Mouse (Mus musculus) CD4-positive, CD25-positive, alpha-beta regulatory T cell, adult 4 months (primary cell): Measurements from ENCODE around the gene 2610507B11Rik. TPM values are rescaled to one million over a fixed set of nuclear protein-coding genes. Genes with fewer than 3 reads are reported as not detected.
"Not testable (repeated sequence)": the region's sequence is repeated elsewhere in the genome, so short reads cannot be mapped to it uniquely, and the experiment has no call there.

Experiments
- ATAC-seq: one replicate; pipeline ENCODE4 v1.8.0; 2017
- polyA plus RNA-seq, 2 experiments: library from polyadenylated mRNA; unstranded; fragments of 100-300 nt; shearing (Covaris generic); gene quantifications; one replicate each; pipeline ENCODE4 v1.2.1; 2017

Gene 2610507B11Rik
- 10 to 100 TPM; 34.2 to 48.1 TPM for polyA plus RNA-seq

DNA sequence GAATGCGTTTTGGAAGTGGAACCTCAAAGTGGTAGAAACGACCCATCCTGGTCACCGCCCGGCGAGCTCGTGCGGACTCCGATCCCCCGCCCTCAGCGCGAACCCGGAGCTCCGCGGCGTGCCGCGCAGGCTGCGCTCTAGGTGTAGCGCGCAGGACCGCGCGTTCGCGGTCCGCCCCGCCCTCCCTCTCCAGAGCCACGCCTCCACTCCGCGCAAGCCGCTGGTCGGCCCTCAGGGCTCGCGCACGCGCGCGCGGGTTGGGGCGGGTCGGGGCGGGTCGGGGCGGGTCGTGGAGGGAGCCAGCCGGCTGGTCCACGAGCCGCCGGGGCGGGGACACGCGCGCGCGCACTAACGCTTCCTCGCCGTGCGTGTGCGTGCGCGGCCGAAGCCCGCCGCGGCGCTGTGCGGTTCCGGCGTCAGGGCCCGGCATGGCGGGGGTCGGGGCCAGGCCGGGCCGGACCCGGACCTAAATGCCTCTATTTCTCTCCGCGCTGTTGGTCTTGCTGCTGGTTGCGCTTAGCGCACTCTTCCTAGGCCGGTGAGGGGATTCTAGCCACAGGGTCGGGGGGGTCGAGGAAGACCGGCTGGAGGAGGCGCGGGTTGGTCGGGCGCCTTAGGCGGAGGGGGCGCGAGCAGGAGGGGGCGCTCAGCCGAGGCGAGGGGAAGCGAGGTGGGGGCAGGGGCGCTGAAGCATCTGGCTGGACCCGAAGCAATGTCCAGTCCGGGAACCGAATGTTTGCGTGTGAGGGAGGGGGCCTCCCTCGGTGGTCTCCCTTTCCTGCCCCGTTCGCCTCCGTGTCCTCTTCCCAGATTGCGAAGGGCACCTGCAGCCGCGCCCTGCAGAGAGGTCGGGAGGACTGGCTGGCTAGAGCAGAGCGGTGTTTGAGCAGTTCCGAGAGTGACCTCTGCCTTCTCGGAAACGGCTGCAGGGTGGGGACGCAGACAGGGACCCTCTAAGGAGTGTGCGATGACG lies at the start of gene 2610507B11Rik:
TSS of gene 2610507B11Rik (plus strand) at position 373 of the 973 bp plus-strand sequence.
- ATAC-seq, result peak; percentile 89

DNA sequence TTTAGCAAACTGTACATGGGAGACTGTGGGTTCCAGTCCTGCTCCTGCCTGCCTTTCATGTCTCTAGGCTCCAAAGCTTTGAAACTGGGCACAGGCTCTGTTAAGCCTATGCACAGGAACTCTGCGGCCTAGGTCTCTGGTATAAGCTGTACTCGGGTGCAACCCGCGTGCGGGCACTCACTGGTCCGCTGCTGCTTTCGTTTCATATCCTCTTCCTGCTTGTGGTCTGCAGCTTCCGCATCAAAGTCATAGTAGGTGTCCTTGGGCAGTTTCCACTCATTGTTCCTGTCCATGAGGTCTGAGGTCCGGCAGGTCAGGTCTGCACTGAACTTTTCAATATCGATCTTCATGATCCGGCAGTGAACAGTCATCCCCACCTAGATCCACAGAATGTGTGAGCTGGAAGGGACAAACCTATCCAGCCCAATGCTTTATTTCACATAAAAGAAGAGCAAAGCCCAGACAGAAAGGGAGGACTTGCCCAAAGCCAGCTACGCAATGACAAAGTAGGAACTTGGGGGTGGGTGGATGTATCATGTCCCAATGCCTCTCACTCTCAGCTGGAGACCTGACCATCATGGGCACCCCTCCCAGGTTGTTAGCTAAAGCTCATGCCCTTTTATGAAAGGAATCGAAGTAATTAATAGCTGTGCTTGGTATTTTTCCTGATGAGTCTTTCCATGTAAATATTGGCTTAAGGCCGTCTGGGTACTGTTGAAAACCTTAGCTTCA lies 48.3 kb upstream of the 2610507B11Rik start:
- ATAC-seq, result no peak

DNA sequence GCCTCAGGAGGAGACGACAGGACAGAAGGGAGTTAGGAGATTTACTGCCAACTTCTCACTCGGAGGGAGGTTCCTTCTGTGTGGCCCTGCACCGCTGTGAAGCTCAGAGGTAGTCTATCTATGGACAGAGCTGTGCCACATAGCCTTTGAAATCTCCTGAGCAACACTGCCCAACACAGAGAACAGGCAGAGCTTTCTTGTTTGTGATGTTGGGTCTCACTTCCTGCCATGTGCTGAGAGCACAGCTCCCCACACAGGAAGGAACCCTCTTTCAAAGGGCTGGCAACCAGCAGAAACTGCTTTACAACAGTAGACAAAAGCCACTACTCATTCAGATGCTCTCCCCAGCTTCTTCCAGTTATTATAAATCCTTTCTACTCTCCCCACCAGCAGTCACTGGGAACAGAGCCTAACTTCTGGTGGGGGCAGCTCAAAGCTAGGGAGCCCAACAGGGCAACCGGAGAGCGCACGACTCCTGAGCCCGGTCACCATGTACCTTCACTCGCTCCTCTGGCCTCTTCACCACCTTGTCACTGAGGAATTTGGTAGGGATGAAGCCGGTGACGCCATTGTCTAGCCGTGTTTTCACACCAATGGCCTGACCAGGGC lies 45.7 kb upstream of the 2610507B11Rik start:
- ATAC-seq, result no peak

DNA sequence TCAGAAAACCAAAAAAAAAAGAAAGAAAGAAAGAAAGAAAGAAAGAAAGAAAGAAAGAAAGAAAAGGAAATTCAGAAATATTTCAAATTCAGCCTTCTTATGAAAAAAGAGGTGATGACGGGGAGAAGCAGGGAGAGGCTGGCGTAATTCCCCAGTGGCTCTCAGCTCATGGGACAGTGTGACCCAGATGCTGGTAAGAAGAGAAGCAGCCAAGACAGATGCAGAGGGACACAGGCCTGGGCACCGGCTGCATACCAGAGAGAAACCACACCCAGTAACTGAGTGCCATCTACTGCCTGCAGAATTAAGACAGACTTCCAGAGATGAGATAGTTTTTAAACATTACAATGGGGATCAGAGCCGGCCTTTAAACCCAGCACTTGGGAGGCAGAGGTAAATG lies 38.0 kb upstream of the 2610507B11Rik start:
- ATAC-seq, result no peak

DNA sequence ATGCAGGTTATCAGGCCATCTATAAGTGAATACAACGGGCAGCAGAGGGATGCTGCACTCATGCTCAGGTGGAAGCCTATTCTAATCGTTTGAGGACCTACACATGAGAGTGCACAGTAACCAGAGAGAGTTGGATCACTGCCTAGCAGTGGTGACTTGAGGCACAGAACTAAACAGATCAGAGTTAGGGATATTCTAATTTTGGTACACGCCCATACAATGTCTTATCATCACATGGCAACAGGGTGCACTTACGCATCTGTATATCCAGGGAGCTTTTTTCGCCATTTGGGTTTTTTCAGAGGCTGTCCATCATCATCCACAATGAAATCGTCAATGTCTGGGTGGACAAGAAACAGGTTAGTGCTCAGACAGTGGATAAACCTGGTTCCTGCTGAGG lies 30.0 kb upstream of the 2610507B11Rik start:
- no peak for ATAC-seq

DNA sequence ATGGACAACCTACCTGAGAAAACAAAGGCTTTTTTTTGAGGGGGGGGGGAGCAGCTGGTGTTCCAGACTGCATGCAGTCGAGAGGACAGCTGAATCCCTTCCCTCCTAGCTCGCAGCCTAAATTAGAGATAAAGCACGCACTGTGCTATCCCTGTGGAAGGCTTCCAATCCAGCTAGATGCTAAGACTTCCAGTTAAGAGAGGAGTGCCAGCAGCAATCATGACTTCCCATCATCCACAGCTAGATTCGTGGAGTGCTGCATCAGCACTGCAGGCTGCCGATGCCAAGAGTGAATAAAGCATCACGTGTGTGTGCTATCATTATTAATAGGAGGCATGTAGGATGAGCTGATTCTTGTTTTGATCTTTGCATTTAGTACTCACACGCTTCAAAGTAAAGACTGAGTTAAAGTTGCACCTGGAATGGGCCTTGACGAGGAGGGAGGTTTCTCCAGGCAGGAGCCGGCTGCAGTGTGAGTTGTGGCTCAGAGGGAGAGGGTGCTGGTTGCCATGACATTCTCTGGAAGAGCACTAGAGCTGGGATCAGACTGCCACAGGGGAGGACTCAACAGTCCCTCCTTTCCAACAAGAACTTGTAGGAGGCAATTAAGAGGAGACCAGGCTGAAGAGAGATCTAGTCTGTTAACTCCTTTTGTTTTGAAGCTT lies 21.2 kb upstream of the 2610507B11Rik start:
- ATAC-seq, result no peak

DNA sequence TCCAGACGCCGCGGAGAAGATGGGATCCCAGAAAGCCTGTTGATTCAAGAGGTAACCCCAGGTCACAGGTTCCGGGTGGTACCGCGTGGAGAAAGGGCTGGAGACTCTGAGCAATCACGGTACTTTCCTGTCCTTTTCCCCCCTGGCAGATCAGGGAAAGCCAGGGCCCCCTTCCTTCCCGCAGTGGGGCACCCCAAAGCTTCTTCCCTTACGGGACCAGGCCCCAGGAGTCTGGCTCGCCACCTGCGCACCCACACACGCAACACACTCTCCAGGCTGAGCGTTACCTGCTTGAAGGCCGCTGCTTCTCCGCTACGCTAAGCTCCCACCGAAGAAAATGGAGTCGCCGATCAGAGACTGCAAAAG lies 16.3 kb upstream of the 2610507B11Rik start:
- ATAC-seq, result peak; percentile 10

DNA sequence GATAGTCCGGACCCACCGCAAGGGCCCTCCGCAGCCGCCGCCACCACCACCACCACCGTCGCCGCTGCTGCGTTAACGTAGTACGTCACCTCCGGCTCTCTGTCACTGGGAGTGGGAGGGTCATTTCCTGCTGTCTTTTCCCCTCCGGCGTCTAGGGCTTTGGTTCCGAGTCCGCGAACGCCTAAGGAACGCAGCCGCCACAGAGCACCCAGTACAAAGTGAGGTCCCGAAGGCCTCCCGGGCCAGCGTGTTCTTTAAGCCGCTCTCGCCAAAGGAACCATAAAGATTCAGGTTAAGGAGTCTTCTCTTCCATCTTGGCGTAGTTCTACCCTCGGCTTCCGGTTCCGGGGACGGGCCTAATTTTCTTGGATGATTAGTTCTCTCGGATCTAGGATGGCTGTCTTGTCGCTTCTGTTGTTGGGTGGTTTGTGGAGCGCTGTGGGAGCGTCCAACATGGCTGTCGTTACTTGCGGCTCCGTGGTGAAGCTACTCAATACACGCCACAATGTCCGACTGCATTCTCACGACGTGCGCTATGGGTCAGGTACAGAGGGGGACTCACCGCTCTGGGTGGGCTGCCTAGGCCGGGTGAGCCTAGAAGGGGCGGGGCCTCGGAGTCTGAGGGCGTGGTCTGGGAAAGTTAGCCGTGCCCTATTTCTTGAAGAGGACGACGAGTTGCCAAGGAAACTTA lies 15.8 kb upstream of the 2610507B11Rik start, which contains the start of the genes Sdf2 and Supt6:
TSS of gene Sdf2 (plus strand) at position 120 of the 691 bp plus-strand sequence.
TSS of gene Supt6 (minus strand) at position 361 of the 691 bp plus-strand sequence.
- ATAC-seq, result peak; percentile 84

DNA sequence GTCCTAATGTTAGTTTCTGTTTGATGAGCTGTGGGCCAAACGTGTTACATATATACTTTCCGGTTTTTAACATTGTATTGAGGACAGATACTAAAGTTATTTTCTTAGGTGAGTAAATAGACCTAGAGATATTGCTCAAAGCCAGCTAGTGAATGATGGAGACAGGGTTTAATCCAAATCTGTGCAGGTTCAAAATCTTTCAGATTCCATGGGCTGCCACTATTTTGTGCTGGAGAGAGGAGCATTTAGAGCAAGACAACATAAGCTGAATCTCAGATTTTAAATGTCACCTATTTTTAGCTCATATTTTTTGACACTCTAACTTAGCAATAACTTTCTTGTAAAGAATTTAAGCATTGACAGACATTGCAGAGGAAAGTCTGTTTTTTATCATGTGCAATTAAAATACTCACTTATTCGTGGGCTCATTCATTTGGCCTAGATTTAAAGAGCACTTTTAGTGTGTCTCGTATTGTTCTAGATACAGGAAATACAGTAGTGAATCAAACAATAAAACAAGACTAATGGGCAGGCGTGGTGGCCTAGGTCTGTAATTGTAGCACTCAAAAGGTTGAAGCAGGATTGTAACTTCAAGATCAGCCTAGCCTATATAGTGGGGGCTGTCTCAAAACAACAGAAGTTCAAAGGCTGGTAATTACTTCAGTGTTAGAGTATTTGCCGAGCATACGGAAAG lies 15.1 kb upstream of the 2610507B11Rik start:
- ATAC-seq, result no peak

DNA sequence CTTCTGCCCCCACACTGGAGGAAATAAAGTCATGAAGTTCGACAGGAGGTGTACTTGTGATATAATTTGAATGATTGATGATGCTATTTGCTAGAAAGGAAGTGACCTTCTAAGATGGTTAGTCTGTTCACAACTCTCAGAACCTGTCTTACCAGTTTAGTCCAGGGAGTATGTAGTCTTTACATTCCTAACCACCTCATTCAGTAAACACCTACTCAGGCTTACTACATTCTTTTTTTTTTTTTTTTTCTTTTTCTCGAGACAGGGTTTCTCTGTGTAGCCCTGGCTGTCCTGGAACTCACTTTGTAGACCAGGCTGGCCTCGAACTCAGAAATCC lies 14.6 kb upstream of the 2610507B11Rik start:
- no peak for ATAC-seq

DNA sequence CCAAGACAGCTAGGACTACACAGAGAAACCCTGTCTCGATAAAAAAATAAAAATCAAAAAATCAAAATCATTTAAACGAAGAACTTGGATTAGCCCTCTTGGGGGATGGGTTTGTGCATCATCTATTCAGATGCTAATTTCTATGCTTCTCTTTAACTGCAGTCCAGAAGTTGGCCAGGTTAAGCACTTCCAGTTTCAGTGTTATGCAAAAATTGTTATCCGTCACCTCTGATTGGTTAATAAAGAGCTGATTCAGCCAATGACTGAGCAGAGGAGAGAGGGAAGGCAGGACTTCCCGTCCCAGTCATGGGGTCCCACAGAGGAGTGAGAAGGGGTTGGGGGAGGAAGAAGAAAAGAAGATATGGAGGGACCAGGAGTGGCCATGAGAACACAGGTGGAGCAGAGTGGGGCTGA lies 13.8 kb upstream of the 2610507B11Rik start:
- no peak for ATAC-seq

DNA sequence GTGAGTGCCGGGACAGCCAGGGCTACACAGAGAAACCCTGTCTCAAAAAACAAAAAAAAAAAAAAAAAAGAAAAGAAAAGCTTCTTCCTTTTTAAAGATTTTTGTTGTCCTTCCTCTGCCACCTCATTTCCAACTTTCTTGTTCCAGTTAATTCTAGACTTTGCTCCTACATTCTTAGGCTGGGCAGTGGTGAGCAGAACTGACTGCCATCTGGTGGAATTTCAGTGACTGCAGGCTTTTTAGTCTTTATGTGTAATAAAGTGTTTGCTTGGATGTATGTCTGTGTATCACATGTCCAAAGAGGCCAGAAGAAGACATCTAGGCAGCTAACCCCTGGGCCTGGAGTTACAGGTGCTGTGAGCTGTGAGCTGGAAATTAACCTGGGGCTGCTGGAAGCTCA lies 4.9 kb upstream of the 2610507B11Rik start:
- no peak for ATAC-seq

DNA sequence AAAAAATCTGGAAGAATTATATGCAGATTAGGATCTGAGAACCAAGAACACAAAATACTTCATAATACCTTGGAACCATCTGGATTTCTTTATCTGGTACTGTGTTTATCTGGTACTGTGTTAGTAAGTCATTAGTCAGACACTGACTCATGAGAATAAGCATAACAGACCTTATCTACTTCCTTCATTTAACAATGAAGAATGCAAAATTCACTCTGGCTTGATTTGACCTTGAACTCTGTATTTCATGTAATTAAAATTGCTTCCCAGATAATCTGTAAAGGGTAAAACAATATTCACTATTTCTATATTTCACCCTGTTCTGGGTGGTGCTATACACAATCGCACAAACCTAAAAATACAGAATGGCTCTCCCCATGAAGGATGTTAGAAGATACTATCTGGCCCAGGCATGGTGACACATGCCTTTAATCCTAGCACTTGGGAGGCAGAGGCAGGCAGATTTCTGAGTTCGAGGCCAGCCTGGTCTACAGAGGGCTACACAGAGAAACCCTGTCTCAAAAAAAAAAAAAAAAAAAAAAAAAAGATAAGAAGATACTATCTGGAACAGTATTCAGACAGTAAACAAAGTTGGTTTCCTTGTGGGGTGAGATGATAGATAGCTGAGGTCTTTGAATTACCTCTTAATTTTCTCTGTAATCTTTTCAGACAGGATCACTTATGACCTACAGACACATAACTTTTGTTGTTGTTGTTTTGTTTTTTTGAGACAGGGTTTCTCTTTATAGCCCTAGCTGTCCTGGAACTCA lies 878 bp upstream of the 2610507B11Rik start:
- ATAC-seq, result no peak

DNA sequence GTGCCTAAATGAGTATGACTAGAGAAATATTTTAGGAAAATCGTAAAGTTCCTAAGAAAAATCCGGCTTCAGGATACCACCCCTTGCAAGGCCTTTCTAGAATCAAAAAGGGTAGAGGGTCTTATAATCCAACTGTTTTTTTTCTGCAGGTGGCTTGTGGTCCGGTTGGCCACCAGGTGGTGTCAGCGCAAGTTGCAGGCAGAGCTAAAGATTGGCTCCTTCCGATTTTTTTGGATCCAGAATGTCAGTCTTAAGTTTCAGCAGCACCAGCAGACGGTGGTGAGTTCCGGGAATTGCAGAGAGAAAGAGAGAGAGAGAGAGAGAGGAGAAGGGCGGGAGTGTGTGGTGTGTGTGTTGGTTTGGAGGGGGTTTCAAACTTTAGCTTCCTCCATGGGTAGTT lies 998 bp downstream of the 2610507B11Rik start:
- ATAC-seq, result peak; percentile 18

DNA sequence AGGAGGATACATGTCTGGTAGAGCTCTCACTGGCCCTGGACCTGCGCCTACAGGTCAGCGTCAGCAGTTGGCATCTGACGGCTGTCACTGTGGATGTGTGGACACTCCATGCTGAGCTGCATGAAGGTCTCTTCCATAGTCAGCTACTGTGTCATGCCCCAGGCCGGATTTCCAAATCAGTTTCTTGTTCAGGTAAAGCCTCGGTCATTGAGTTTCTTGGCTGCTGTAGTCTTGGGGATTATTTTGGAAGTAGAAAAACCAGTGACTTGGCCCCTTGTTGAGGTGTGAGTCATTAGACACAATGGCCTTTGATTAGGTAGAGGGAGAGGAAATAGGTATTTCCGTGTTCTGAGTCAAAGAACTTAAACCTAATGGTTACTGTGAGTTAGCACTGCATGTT lies 4.0 kb downstream of the 2610507B11Rik start:
- ATAC-seq, result no peak

DNA sequence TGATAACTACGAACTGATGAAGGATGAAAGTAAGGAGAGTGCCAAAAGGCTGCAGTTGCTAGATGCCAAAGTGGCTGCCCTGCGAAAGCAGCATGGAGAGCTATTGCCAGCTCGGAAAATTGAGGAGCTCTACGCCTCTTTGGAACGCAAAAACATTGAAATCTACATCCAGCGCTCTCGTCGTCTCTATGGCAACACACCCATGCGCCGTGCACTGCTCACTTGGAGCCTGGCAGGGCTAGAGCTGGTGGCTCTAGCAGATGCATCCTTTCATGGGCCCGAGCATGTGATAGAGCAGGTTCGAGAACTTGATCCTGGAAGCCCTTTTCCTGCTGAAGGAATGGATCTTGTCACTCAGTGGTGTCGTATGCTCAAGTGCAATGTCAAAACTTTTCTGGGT lies 10.4 kb downstream of the 2610507B11Rik start:
- no peak for ATAC-seq

DNA sequence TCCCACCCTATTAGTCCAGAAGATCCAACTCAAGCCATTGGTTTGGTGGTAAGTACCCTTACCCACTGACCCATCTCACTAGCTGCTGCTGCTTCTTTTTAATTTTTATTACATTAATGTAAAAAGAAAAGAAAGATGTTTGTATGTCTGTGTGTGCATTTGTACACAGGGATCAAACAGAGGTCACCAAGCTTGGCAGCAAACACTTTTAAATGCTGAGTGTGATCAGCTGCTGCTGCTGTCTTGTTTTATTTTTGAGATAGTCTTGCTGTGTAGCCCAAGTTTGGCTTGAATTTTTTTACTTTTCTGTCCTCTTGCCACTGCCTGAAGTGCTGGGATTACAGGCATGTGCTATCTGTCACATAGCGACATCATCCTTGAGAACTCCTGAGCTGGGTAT lies 14.0 kb downstream of the 2610507B11Rik start:
- no peak for ATAC-seq

DNA sequence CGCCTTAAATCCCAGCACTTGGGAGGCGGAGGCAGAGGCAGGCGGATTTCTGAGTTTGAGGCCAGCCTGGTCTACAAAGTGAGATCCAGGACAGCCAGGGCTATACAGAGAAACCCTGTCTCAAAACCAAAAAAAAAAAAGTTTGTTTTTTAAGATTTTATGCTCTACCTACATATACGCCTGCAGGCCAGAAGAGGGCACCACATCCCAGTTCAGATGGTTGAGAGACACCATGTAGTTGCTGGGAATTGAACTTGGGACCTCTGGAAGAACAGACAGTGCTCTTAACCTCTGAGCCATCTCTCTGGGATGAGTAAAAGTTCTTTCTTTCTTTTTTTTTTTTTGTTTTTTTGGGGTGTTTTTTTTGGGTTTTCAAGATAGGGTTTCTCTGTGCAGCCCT lies 14.6 kb downstream of the 2610507B11Rik start:
- ATAC-seq, result not testable (repeated sequence)

DNA sequence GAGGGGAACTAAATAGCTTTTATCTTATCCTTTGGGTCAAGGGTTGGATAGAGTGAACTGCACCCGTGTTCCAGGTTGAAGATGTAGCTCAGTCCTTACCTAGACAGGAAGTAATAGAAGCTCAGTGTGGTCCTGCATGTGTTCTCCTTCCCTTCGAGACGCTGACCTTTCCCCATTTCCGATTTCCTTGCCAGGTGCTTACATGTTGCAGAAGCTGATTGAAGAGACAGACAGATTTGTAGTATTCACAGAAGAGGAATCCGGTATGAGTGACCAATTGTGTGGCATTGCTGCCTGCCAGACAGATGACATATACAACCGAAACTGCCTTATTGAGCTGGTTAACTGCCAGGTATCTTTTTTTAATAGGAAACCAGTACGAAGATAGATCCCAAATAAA lies 17.3 kb downstream of the 2610507B11Rik start:
- no peak for ATAC-seq

DNA sequence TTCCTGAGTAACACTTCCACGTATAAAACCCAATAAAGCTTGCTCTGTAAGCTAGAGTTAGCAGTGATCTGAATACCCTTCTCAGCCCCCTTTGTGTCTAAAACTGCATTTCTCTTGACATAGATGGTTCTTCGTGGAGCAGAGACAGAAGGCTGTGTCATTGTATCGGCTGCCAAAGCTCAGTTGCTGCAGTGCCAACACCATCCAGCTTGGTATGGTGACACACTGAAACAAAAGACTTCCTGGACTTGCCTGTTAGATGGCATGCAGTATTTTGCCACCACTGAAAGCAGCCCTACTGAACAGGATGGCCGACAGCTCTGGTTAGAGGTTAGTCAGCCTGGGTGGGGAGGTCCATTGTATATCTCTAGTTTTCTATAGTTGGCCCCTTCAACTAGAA lies 18.0 kb downstream of the 2610507B11Rik start:
- no peak for ATAC-seq
